Mouse (Mus musculus) spleen, adult 2 months (tissue): ENCODE measurements around the gene Fcnb.

Source experiments
- CTCF ChIP-seq: fragments of 200-500 bp; IDR thresholded peaks from 2 replicates; pipeline ENCODE4 v1.5.1; 2011; ENCODE audit warnings: mild to moderate bottlenecking, inconsistent platforms; ENCODE audit not compliant: insufficient read depth, insufficient read length, insufficient replicate concordance; ENCODE audit errors: extremely low read depth
- POLR2A ChIP-seq: fragments of 200-500 bp; IDR thresholded peaks from 2 replicates; pipeline ENCODE4 v1.6.1; 2011; ENCODE audit warnings: low read depth, low read length, inconsistent platforms

- TF ChIP-seq CTCF (no peak), POLR2A (no peak)
Observed at GRCm38 (mm10) chr2:28089095-28089494, 4.4 kb upstream of the Fcnb start.
